Mouse (Mus musculus): ENCODE results near the gene Tsen2. TPM values are rescaled to one million over a fixed set of nuclear protein-coding genes. Genes with fewer than 3 reads are reported as not detected.

The Tsen2 gene
- polyA plus RNA-seq, 1 experiment: 5.0 TPM

- H3K4me1 ChIP-seq (ENCODE audit: control insufficient read depth, insufficient read depth, low read length): no peaks in the 10 kb centered on the region
- 74% methylated on average over 3 of the region's 3 CpGs for WGBS
- H3K27ac ChIP-seq (ENCODE audit: control insufficient read depth, insufficient read depth, low read depth, low read length, poor library complexity): no peak overlapping the region
- H3K4me3 ChIP-seq (replicated peaks; ENCODE audit: control insufficient read depth, low read depth, low read length): no peak overlapping the region
- no peak for TF ChIP-seq POLR2A (IDR thresholded peaks at IDR 0.05; ENCODE audit: borderline replicate concordance, control insufficient read depth, low read depth, low read length)
- TF ChIP-seq CTCF (IDR thresholded peaks at IDR 0.05; ENCODE audit: control insufficient read depth, insufficient read depth, low read length): no peak
Measured at GRCm38 (mm10) chr6:115580810-115581209, 36.3 kb downstream of the Tsen2 start.

DNA sequence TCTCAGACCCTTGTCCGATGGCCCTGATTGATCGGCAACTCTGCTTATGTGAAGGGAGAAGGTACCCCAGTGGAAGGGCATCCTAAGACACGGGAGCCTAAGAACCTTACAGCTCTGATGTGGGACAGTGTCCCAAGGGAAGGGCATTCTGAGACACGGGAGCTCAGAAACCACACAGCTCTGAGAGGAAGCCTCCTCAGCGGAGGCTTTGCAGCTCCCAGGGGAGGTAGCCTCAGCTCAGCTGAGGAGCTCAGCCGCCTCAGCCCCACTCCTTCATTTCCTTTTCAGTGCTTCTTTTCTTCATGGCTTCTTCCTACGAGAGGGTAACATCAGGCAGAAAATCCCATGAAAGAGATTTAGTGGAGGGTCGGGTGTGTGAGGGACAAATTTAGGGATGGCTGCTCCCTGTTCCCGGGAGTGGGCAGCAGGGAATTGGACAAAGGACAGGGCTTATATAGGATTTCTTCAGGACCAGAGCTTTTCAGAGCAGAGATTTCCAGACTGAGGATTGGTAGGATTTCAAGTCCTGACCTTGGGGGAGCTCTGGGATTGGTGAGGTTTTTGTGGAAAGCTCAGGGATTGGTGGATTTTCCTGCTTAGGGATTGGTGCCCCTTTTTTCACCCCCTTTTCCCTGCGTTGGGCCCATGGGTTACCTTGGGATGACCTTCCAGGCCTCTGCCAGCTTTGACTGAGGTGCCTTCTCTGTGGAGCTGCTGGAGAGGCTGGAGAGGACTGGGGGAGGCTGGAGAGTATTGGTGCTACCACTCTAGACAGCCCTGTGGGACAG is 38.1 kb downstream of the Tsen2 start:
- 74% methylated on average over 10 of the region's 10 CpGs for WGBS
- Histone ChIP-seq H3K27ac (ENCODE audit: control insufficient read depth, insufficient read depth, low read depth, low read length, poor library complexity) (no peak overlapping the region), H3K4me1 (ENCODE audit: control insufficient read depth, insufficient read depth, low read length) (no peaks in the 10 kb centered on the region), H3K4me3 (replicated peaks; ENCODE audit: control insufficient read depth, low read depth, low read length) (no peak overlapping the region)
- TF ChIP-seq CTCF (IDR thresholded peaks at IDR 0.05; ENCODE audit: control insufficient read depth, insufficient read depth, low read length) (no peak), POLR2A (IDR thresholded peaks at IDR 0.05; ENCODE audit: borderline replicate concordance, control insufficient read depth, low read depth, low read length) (no peak)

- no peak for TF ChIP-seq CTCF (IDR thresholded peaks at IDR 0.05; ENCODE audit: control insufficient read depth, insufficient read depth, low read length)
- TF ChIP-seq POLR2A (IDR thresholded peaks at IDR 0.05; ENCODE audit: borderline replicate concordance, control insufficient read depth, low read depth, low read length): no peak
- Histone ChIP-seq H3K4me1 (ENCODE audit: control insufficient read depth, insufficient read depth, low read length) (no peaks in the 10 kb centered on the region), H3K27ac (ENCODE audit: control insufficient read depth, insufficient read depth, low read depth, low read length, poor library complexity) (no peak overlapping the region), H3K4me3 (replicated peaks; ENCODE audit: control insufficient read depth, low read depth, low read length) (no peak overlapping the region)
- WGBS: 27% methylated on average over 6 of the region's 6 CpGs
Measured at GRCm38 (mm10) chr6:115583430-115584125, 39.1 kb downstream of the Tsen2 start.

- Histone ChIP-seq H3K4me3 (replicated peaks; ENCODE audit: control insufficient read depth, low read depth, low read length) (no peak overlapping the region), H3K27ac (ENCODE audit: control insufficient read depth, insufficient read depth, low read depth, low read length, poor library complexity) (no peak overlapping the region), H3K4me1 (ENCODE audit: control insufficient read depth, insufficient read depth, low read length) (no peaks in the 10 kb centered on the region)
- WGBS: 62% methylated on average over 3 of the region's 3 CpGs
- TF ChIP-seq CTCF (IDR thresholded peaks at IDR 0.05; ENCODE audit: control insufficient read depth, insufficient read depth, low read length) (no peak), POLR2A (IDR thresholded peaks at IDR 0.05; ENCODE audit: borderline replicate concordance, control insufficient read depth, low read depth, low read length) (no peak)
Measured at GRCm38 (mm10) chr6:115584176-115584575, 39.7 kb downstream of the Tsen2 start.

DNA sequence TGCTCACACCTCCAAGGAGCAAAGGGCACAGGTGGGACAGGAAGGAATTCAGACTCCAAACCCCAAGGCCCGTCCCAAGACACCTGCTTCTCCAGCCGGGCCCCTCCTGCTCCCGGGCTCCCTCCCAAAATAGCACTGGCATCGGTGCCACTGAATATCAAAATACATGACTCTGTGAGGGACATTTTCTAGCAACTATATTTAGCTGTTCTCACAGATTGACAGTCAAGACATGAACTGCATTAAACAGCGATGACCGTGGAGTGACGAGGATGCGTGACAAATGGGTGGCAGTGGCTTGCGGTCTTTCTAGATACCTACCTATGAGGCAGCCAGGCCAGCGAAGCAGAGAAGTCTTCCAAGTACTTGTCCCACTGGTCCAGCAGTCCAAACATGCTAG is 41.9 kb downstream of the Tsen2 start:
- TF ChIP-seq POLR2A (IDR thresholded peaks at IDR 0.05; ENCODE audit: borderline replicate concordance, control insufficient read depth, low read depth, low read length) (no peak), CTCF (IDR thresholded peaks at IDR 0.05; ENCODE audit: control insufficient read depth, insufficient read depth, low read length) (no peak)
- Histone ChIP-seq H3K4me1 (ENCODE audit: control insufficient read depth, insufficient read depth, low read length) (no peaks in the 10 kb centered on the region), H3K4me3 (replicated peaks; ENCODE audit: control insufficient read depth, low read depth, low read length) (no peak overlapping the region), H3K27ac (ENCODE audit: control insufficient read depth, insufficient read depth, low read depth, low read length, poor library complexity) (no peak overlapping the region)
- 87% methylated on average over 10 of the region's 10 CpGs for WGBS

- 84% methylated on average over 19 of the region's 19 CpGs for WGBS
- Histone ChIP-seq H3K4me1 (ENCODE audit: control insufficient read depth, insufficient read depth, low read length) (no peaks in the 10 kb centered on the region), H3K27ac (ENCODE audit: control insufficient read depth, insufficient read depth, low read depth, low read length, poor library complexity) (no peak overlapping the region), H3K4me3 (replicated peaks; ENCODE audit: control insufficient read depth, low read depth, low read length) (no peak overlapping the region)
- no peak for TF ChIP-seq CTCF (IDR thresholded peaks at IDR 0.05; ENCODE audit: control insufficient read depth, insufficient read depth, low read length)
- TF ChIP-seq POLR2A (IDR thresholded peaks at IDR 0.05; ENCODE audit: borderline replicate concordance, control insufficient read depth, low read depth, low read length): no peak
Measured at GRCm38 (mm10) chr6:115591692-115592359, 47.4 kb downstream of the Tsen2 start.

DNA sequence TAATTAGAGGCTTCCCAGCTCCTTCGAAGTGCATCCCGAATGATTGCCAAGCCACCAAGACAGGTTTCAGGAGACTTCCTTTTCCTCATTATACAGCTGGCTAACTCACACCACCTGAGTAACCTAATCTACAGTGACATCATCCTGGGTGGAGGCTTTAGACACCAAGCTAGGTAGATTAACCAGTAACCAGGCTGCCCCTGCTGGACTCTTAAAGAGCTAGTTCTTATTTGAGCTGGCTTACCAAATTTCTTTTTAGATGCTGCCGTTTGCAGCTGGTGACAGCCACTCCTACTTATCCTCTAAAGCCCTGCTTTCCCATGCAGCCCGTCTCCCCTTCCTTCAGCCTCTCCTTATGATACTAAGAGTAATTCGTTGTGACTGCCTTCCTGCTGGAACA is 48.0 kb downstream of the Tsen2 start, which contains the start of gene Mkrn2os:
Gene Mkrn2os (minus strand): TSS at position 119 of the 400 bp plus-strand sequence.
- no peak for TF ChIP-seq CTCF (IDR thresholded peaks at IDR 0.05; ENCODE audit: control insufficient read depth, insufficient read depth, low read length)
- TF ChIP-seq POLR2A (IDR thresholded peaks at IDR 0.05; ENCODE audit: borderline replicate concordance, control insufficient read depth, low read depth, low read length): no peak
- no peaks in the 10 kb centered on the region for H3K4me1 ChIP-seq (ENCODE audit: control insufficient read depth, insufficient read depth, low read length)
- H3K27ac ChIP-seq (ENCODE audit: control insufficient read depth, insufficient read depth, low read depth, low read length, poor library complexity): no peak within 1 kb of the TSS
- no peak within 1 kb of the TSS for H3K4me3 ChIP-seq (replicated peaks; ENCODE audit: control insufficient read depth, low read depth, low read length)
- 76% methylated on average over 5 of the region's 5 CpGs for WGBS

DNA sequence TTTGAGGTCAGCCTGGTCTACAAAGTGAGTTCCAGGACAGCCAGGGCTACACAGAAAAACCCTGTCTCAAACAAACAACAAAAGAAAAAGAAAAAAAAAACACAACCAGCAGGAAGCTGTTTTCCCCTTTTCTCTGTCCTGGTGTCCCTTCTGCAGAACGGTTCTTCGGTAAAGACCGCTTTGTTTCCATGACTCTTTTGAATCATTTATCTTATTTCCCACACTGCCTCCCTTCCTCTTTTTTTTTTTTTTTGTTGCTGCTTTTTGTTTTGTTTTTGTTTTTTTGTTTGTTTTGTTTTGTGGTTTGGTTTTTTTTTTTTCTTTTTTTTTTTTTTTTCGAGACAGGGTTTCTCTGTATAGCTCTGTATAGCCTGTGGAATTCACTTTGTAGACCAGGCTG is 48.8 kb downstream of the Tsen2 start:
- whole genome bisulfite sequencing: 63% methylated on average over 4 of the region's 4 CpGs
- H3K4me1 ChIP-seq (ENCODE audit: control insufficient read depth, insufficient read depth, low read length): no peaks in the 10 kb centered on the region
- H3K4me3 ChIP-seq (replicated peaks; ENCODE audit: control insufficient read depth, low read depth, low read length): no peak overlapping the region

More for the DNA sequence above, 48.8 kb downstream of the Tsen2 start:
- no peak overlapping the region for H3K27ac ChIP-seq (ENCODE audit: control insufficient read depth, insufficient read depth, low read depth, low read length, poor library complexity)
- TF ChIP-seq CTCF (IDR thresholded peaks at IDR 0.05; ENCODE audit: control insufficient read depth, insufficient read depth, low read length): no peak
- TF ChIP-seq POLR2A (IDR thresholded peaks at IDR 0.05; ENCODE audit: borderline replicate concordance, control insufficient read depth, low read depth, low read length): no peak

Measured in bone marrow, adult 2 months (tissue).